Mouse (Mus musculus) embryo, embryonic 10.5 days (tissue): ENCODE measurements around the gene Pkd1.

Experiments used
- DNase-seq: peaks from one replicate; pipeline ENCODE4 v3.0.0-alpha.2; 2015; ENCODE audit warnings: low spot score

Gene Pkd1

GRCm38 (mm10) chr17:24567034-24567779, 17.6 kb downstream of the Pkd1 start:
- no peak for DNase-seq

- no peak for DNase-seq
These were observed 20.2 kb downstream of the Pkd1 start for GRCm38 (mm10) chr17:24569837-24570236.

- DNase-seq = no peak
These were observed 23.1 kb downstream of the Pkd1 start for GRCm38 (mm10) chr17:24572651-24573245.

- no peak for DNase-seq
These were observed 24.2 kb downstream of the Pkd1 start for GRCm38 (mm10) chr17:24573811-24574210.

GRCm38 (mm10) chr17:24579532-24579931, 29.9 kb downstream of the Pkd1 start:
- DNase-seq = no peak

GRCm38 (mm10) chr17:24580287-24580686, 30.7 kb downstream of the Pkd1 start:
- no peak for DNase-seq

- no peak for DNase-seq
These were observed 34.2 kb downstream of the Pkd1 start for GRCm38 (mm10) chr17:24583599-24584460.

- no peak for DNase-seq
These were observed 34.9 kb downstream of the Pkd1 start for GRCm38 (mm10) chr17:24584520-24584919.

GRCm38 (mm10) chr17:24586532-24586931, 36.9 kb downstream of the Pkd1 start:
- DNase-seq = no peak

- DNase-seq = no peak
These were observed 41.3 kb downstream of the Pkd1 start for GRCm38 (mm10) chr17:24590943-24591342.

GRCm38 (mm10) chr17:24591695-24592094, 42.1 kb downstream of the Pkd1 start:
- DNase-seq = no peak

GRCm38 (mm10) chr17:24593248-24593647, 43.6 kb downstream of the Pkd1 start:
- DNase-seq = no peak

- no peak for DNase-seq
These were observed 44.6 kb downstream of the Pkd1 start for GRCm38 (mm10) chr17:24593992-24594890.

GRCm38 (mm10) chr17:24595126-24596072, 45.8 kb downstream of the Pkd1 start:
- DNase-seq = peak; percentile 7

- no peak for DNase-seq
These were observed 46.4 kb downstream of the Pkd1 start for GRCm38 (mm10) chr17:24596073-24596466.

- no peak for DNase-seq
These were observed 47.0 kb downstream of the Pkd1 start for GRCm38 (mm10) chr17:24596471-24597183.

GRCm38 (mm10) chr17:24597989-24598388, 48.4 kb downstream of the Pkd1 start:
- DNase-seq = no peak

GRCm38 (mm10) chr17:24600502-24600901, 50.9 kb downstream of the Pkd1 start:
- DNase-seq = no peak

GRCm38 (mm10) chr17:24603961-24604360, 54.3 kb downstream of the Pkd1 start:
- DNase-seq = no peak

GRCm38 (mm10) chr17:24604557-24604956, 54.9 kb downstream of the Pkd1 start:
- no peak for DNase-seq
